Mouse (Mus musculus) erythroblast, embryonic 14.5 days (primary cell): ENCODE results near the gene Arfgap3. TPM values are rescaled to one million over a fixed set of nuclear protein-coding genes. Genes with fewer than 3 reads are reported as not detected.
"Not testable (repeated sequence)": the region's sequence is repeated elsewhere in the genome, so short reads cannot be mapped to it uniquely, and the experiment has no call there.

ENCODE experiments used
- H3K27me3 ChIP-seq: 2 replicates; pipeline ENCODE4 v1.6.1; 2012; ENCODE audit warnings: inconsistent platforms; ENCODE audit not compliant: control insufficient read depth
- H3K36me3 ChIP-seq: 2 replicates; pipeline ENCODE4 v1.6.1; 2012; ENCODE audit warnings: mild to moderate bottlenecking, inconsistent platforms; ENCODE audit not compliant: control insufficient read depth
- H3K4me1 ChIP-seq: 2 replicates; pipeline ENCODE4 v1.6.1; 2012; ENCODE audit warnings: inconsistent platforms; ENCODE audit not compliant: control insufficient read depth
- H3K4me3 ChIP-seq: replicated peaks from 2 replicates; pipeline ENCODE3; 2012; ENCODE audit warnings: moderate library complexity, mild to moderate bottlenecking, inconsistent platforms
- H3K9me3 ChIP-seq: 2 replicates; pipeline ENCODE4 v1.6.1; 2012; ENCODE audit warnings: low read length, inconsistent platforms, mixed read lengths; ENCODE audit not compliant: control insufficient read depth
- GATA1 ChIP-seq: IDR thresholded peaks from 2 replicates; pipeline ENCODE4 v1.6.1; 2012; ENCODE audit warnings: low read length, inconsistent platforms, mixed read lengths
- TAL1 ChIP-seq: IDR thresholded peaks from 3 replicates; pipeline ENCODE4 v1.6.1; 2012; ENCODE audit warnings: low read length, inconsistent platforms, mixed read lengths
- polyA plus RNA-seq: library from polyadenylated mRNA; stranded (reverse); fragments of >175 nt; gene quantifications from 2 replicates; pipeline ENCODE4 v1.2.3, GENCODE M21; 2012

Gene Arfgap3
- 2.4 and 3.3 TPM in 2 replicates for polyA plus RNA-seq

- H3K36me3 ChIP-seq = peaks cover 40% of the 10 kb centered on the region
- no peak for TF ChIP-seq GATA1
- no peak for TF ChIP-seq TAL1
- H3K4me3 ChIP-seq = peak within 1 kb of the TSS; percentile 78
- peaks cover 46% of the 10 kb centered on the region for H3K4me1 ChIP-seq
- no peaks in the 10 kb centered on the region for H3K27me3 ChIP-seq
- H3K9me3 ChIP-seq = no peaks in the 10 kb centered on the region
These were observed at the start of gene Arfgap3 for GRCm38 (mm10) chr15:83349954-83350711. Gene Arfgap3, minus strand, starts transcription at chr15:83350247.

- no peaks in the 10 kb centered on the region for H3K27me3 ChIP-seq
- H3K36me3 ChIP-seq = peaks cover 94% of the 10 kb centered on the region
- no peak overlapping the region for H3K4me3 ChIP-seq
- no peak for TF ChIP-seq TAL1
- TF ChIP-seq GATA1 = no peak
- H3K4me1 ChIP-seq = peaks cover 10% of the 10 kb centered on the region
- H3K9me3 ChIP-seq = no peaks in the 10 kb centered on the region
These were observed 42.7 kb upstream of the Arfgap3 start for GRCm38 (mm10) chr15:83392722-83393121.

GRCm38 (mm10) chr15:83387911-83388310 is 37.9 kb upstream of the Arfgap3 start:
- Histone ChIP-seq H3K27me3 (no peaks in the 10 kb centered on the region), H3K9me3 (no peaks in the 10 kb centered on the region), H3K4me1 (no peaks in the 10 kb centered on the region; the same call in 1 of the 2 replicates), H3K36me3 (peaks cover 99% of the 10 kb centered on the region), H3K4me3 (no peak overlapping the region)
- TF ChIP-seq TAL1 (no peak), GATA1 (no peak)

- Histone ChIP-seq H3K27me3 (no peaks in the 10 kb centered on the region), H3K4me3 (no peak overlapping the region), H3K9me3 (peaks cover 3% of the 10 kb centered on the region), H3K4me1 (peaks cover 14% of the 10 kb centered on the region), H3K36me3 (peaks cover 99% of the 10 kb centered on the region)
- TF ChIP-seq TAL1 (no peak), GATA1 (no peak)
These were observed 33.6 kb upstream of the Arfgap3 start for GRCm38 (mm10) chr15:83383633-83384032.

- no peak for TF ChIP-seq GATA1
- no peak for TF ChIP-seq TAL1
- peaks cover 3% of the 10 kb centered on the region for H3K9me3 ChIP-seq
- H3K36me3 ChIP-seq = peaks cover 99% of the 10 kb centered on the region
- peaks cover 19% of the 10 kb centered on the region for H3K4me1 ChIP-seq
- no peak overlapping the region for H3K4me3 ChIP-seq
- H3K27me3 ChIP-seq = no peaks in the 10 kb centered on the region
These were observed 33.1 kb upstream of the Arfgap3 start for GRCm38 (mm10) chr15:83383136-83383535.

- peaks cover 99% of the 10 kb centered on the region for H3K36me3 ChIP-seq
- H3K4me1 ChIP-seq = peaks cover 26% of the 10 kb centered on the region
- TF ChIP-seq TAL1 (no peak), GATA1 (no peak)
- H3K4me3 ChIP-seq = no peak overlapping the region
- no peaks in the 10 kb centered on the region for H3K27me3 ChIP-seq
- peaks cover 3% of the 10 kb centered on the region for H3K9me3 ChIP-seq
These were observed 32.4 kb upstream of the Arfgap3 start for GRCm38 (mm10) chr15:83382467-83382866.

- Histone ChIP-seq H3K27me3 (no peaks in the 10 kb centered on the region), H3K4me1 (peaks cover 70% of the 10 kb centered on the region), H3K4me3 (no peak overlapping the region), H3K9me3 (no peaks in the 10 kb centered on the region), H3K36me3 (peaks cover 95% of the 10 kb centered on the region)
- TF ChIP-seq GATA1 = no peak
- TF ChIP-seq TAL1 = peak; percentile 38; the same call in 1 of the 3 replicates
These were observed 27.1 kb upstream of the Arfgap3 start for GRCm38 (mm10) chr15:83377153-83377552.

- Histone ChIP-seq H3K4me1 (peaks cover 71% of the 10 kb centered on the region), H3K9me3 (no peaks in the 10 kb centered on the region), H3K36me3 (peaks cover 83% of the 10 kb centered on the region), H3K4me3 (peak overlapping the region; percentile 54), H3K27me3 (no peaks in the 10 kb centered on the region)
- TF ChIP-seq TAL1 (peak; percentile 70), GATA1 (no peak; the same call in 1 of the 2 replicates)
These were observed 25.1 kb upstream of the Arfgap3 start for GRCm38 (mm10) chr15:83375136-83375535.

GRCm38 (mm10) chr15:83374076-83374475 is 24.0 kb upstream of the Arfgap3 start:
- Histone ChIP-seq H3K4me3 (no peak overlapping the region), H3K36me3 (peaks cover 73% of the 10 kb centered on the region), H3K4me1 (peaks cover 63% of the 10 kb centered on the region), H3K9me3 (no peaks in the 10 kb centered on the region), H3K27me3 (no peaks in the 10 kb centered on the region)
- no peak for TF ChIP-seq TAL1
- no peak for TF ChIP-seq GATA1

- Histone ChIP-seq H3K36me3 (peaks cover 40% of the 10 kb centered on the region), H3K4me1 (peaks cover 57% of the 10 kb centered on the region)
- H3K9me3 ChIP-seq, H3K27me3 ChIP-seq, H3K4me3 ChIP-seq: not testable (repeated sequence)
These were observed 18.7 kb upstream of the Arfgap3 start for GRCm38 (mm10) chr15:83368702-83369101.
